Mouse (Mus musculus) liver, embryonic 13.5 days (tissue): ENCODE measurements around the gene Foxp4. TPM values are rescaled to one million over a fixed set of nuclear protein-coding genes. Genes with fewer than 3 reads are reported as not detected.

Experiments
- ATAC-seq: fragments of 200-750 bp; cut with Nextera tagmentation; 2 replicates; pipeline ENCODE4 v1.8.0; 2017; ENCODE audit warnings: low read depth, mild to moderate bottlenecking, moderate number of reproducible peaks, moderate library complexity
- DNase-seq: peaks from one replicate; pipeline ENCODE4 v3.0.0; 2022
- H3K27ac ChIP-seq: fragments of 300-500 bp; sonication (generic); 2 replicates; pipeline ENCODE4 v1.5.1; 2015; ENCODE audit warnings: moderate library complexity, mild to moderate bottlenecking, inconsistent platforms
- H3K27me3 ChIP-seq: fragments of 300-500 bp; sonication (generic); 2 replicates; pipeline ENCODE4 v1.6.1; 2015; ENCODE audit warnings: mild to moderate bottlenecking, inconsistent platforms
- H3K36me3 ChIP-seq: fragments of 300-500 bp; sonication (generic); 2 replicates; pipeline ENCODE4 v1.6.1; 2015; ENCODE audit warnings: mild to moderate bottlenecking, inconsistent platforms
- H3K4me1 ChIP-seq: fragments of 300-500 bp; sonication (generic); replicated peaks from 2 replicates; pipeline ENCODE4 v1.6.1; 2015; ENCODE audit warnings: inconsistent platforms
- H3K4me2 ChIP-seq: fragments of 300-500 bp; sonication (generic); 2 replicates; pipeline ENCODE4 v1.6.1; 2015; ENCODE audit warnings: inconsistent platforms, mild to moderate bottlenecking, moderate library complexity
- H3K4me3 ChIP-seq: fragments of 300-500 bp; sonication (generic); replicated peaks from 2 replicates; pipeline ENCODE4 v1.5.1; 2015; ENCODE audit warnings: mild to moderate bottlenecking, inconsistent platforms
- H3K9ac ChIP-seq: fragments of 300-500 bp; sonication (generic); 2 replicates; pipeline ENCODE4 v1.6.1; 2015; ENCODE audit warnings: mild to moderate bottlenecking, inconsistent platforms
- H3K9me3 ChIP-seq: fragments of 300-500 bp; sonication (generic); replicated peaks from 2 replicates; pipeline ENCODE4 v1.6.1; 2016; ENCODE audit warnings: inconsistent platforms
- WGBS: fragments of 180-500 bp; shearing (Covaris S2); methylation state at CpG from one replicate; pipeline ENCODE4 v1.1.7; 2015; ENCODE audit not compliant: insufficient replicate concordance; 5-methylcytosine and 5-hydroxymethylcytosine counted together
- polyA plus RNA-seq: library from polyadenylated mRNA; unstranded; fragments of >200 nt; fragmentation: Nextera tagmentation; extraction: Ambion mirVana; gene quantifications from 2 replicates; pipeline ENCODE4 v1.2.1, GENCODE M21; 2015

Foxp4 gene
- polyA plus RNA-seq, 1 experiment from 2014 or later: 3.9 TPM

DNA sequence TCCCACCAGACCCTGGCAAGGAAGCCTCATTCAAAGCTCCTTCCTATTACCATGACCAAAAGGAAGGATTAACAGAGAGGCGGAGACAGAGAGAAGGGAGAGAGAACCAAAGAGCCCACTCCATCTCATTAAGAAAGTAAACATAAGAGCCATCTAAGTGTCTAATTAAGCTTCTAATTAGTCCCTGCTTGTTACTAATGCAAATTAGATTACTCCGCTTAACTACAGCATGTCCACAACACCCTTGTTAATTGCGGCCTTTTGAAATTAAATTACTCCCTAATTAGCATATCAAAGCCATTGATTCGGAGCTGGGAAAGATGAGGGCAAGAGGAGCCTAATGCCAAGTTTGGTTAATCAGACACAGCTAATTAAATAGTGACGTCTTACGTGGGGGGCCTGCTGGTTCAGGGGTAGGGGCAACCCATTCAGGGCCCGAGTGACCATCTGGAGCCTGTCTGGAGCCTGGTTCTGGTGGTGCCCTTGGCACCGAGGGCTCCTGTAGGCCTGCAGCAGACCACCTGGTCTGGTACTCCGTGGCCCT lies 9.7 kb downstream of the Foxp4 start:
- no peaks in the 10 kb centered on the region; the same call in 1 of the 2 replicates for H3K36me3 ChIP-seq
- DNase-seq (no peak), ATAC-seq (no peak)
- no peak overlapping the region for H3K4me2 ChIP-seq
- H3K9me3 ChIP-seq: no peaks in the 10 kb centered on the region
- peaks cover 2% of the 10 kb centered on the region; the same call in 1 of the 2 replicates for H3K27me3 ChIP-seq
- 71% methylated on average over 9 of the region's 9 CpGs for WGBS
- H3K4me1 ChIP-seq: peaks cover 55% of the 10 kb centered on the region
- no peak overlapping the region for H3K9ac ChIP-seq
- H3K4me3 ChIP-seq: no peak overlapping the region
- no peak overlapping the region for H3K27ac ChIP-seq

DNA sequence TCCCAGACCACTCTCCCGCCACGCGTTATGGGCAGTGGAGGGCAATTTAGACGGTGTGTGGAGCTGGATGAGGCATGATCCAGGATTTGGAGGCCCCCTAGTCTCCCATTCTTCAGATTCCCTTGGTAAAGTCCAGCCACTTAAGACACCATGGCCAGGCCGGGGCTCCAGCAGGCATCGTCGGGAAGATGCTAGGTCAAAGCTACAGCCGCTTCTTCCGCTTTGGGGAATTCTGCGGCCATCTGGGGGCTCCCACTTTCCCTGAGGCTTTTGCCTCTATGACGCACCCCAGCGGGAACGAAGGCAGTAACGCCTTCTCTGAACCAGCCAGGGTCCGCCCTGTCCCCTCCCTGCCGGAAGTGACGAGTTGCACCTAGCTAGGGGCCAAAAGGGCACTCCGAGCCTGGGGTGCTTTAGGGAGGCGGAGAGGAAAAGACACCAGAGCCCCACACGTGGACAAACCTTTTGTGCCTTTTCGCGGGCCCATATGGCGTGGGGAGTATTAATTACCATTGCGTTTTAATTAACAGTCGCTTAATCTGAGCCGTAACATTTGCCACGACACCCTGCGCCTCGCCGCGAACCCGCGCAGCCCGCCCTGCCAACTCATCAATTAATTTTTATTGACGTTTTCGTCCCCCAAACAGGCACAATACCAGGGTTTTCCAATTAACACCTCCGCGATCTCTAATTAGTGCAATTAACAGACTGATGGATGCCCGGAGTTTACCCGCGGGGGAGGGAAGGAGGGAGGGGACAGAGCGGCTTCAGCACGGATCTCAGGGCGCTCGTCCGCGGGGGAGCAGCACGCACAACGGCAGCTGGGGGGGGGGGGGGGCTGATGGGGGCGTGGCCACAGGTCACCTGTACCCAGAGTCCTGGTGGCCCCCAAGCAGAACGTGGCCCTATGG lies 15.1 kb downstream of the Foxp4 start:
- peak overlapping the region; percentile 76 for H3K9ac ChIP-seq
- H3K9me3 ChIP-seq: no peaks in the 10 kb centered on the region
- peak overlapping the region; percentile 87 for H3K4me2 ChIP-seq
- H3K36me3 ChIP-seq: peaks cover 5% of the 10 kb centered on the region
- 6% methylated on average over 51 of the region's 51 CpGs for WGBS
- H3K4me1 ChIP-seq: peaks cover 54% of the 10 kb centered on the region
- peak overlapping the region; percentile 69 for H3K4me3 ChIP-seq
- ATAC-seq: peak; percentile 92
- peak; percentile 81 for DNase-seq
- peak overlapping the region; percentile 73 for H3K27ac ChIP-seq
- H3K27me3 ChIP-seq: no peaks in the 10 kb centered on the region

DNA sequence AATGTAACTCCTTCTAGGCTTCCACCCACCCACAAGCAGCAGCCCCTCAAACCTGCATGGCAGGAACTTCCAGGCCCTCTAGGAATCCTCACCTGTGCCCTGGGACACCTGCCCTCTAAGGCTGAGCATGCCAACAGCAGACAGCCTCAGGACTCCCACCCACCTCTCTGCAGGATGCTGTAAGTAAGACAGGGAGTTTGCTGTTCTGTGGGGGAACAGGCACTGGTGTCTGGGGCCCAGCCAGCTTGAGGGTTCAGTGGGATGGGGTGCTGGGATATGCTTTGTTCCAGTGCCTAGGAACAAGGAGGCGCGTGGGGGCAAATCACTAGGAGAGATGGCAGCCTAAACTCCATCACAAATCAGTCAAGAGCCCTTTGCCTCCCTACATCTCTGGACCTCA lies 16.4 kb downstream of the Foxp4 start:
- no peaks in the 10 kb centered on the region for H3K27me3 ChIP-seq
- peaks cover 14% of the 10 kb centered on the region for H3K36me3 ChIP-seq
- no peak overlapping the region for H3K9ac ChIP-seq
- no peak overlapping the region for H3K27ac ChIP-seq
- H3K9me3 ChIP-seq: no peaks in the 10 kb centered on the region
- DNase-seq (no peak), ATAC-seq (no peak)
- no peak overlapping the region for H3K4me2 ChIP-seq
- 79% methylated on average over 2 of the region's 2 CpGs for WGBS
- H3K4me1 ChIP-seq: peaks cover 48% of the 10 kb centered on the region
- no peak overlapping the region for H3K4me3 ChIP-seq

DNA sequence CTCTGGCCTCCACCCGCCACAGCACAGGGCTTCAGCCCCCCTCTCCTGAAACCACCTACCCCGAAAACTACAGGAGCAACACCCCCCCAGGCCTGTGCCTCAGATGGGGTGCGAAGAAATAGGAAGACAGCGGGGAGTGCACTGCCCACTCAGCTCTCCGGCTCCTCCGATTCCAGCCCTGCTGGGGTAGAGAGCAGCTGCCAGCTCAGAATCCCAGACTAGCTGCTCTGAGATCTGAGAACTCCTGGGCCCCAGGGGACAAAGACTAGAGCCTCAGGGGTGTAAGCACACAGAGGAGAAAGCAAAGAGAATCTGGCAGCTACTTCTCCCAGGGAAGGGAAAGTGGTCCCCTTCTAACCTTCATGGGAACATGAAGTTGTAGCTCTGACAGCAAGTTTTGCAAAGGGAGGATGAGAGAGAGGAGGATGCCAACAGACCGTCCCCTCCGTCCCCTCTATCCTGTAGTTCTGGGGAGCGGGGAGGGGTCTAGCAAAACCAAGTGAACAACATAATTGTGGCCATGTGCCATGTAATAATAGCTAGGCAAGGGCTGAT lies 17.0 kb downstream of the Foxp4 start:
- peaks cover 20% of the 10 kb centered on the region for H3K36me3 ChIP-seq
- H3K27ac ChIP-seq: no peak overlapping the region
- no peak for ATAC-seq
- H3K27me3 ChIP-seq: no peaks in the 10 kb centered on the region
- no peak for DNase-seq
- 78% methylated on average over 9 of the region's 9 CpGs for WGBS
- no peak overlapping the region for H3K4me3 ChIP-seq
- H3K9ac ChIP-seq: no peak overlapping the region
- H3K4me2 ChIP-seq: no peak overlapping the region
- no peaks in the 10 kb centered on the region for H3K9me3 ChIP-seq
- H3K4me1 ChIP-seq: peaks cover 48% of the 10 kb centered on the region

DNA sequence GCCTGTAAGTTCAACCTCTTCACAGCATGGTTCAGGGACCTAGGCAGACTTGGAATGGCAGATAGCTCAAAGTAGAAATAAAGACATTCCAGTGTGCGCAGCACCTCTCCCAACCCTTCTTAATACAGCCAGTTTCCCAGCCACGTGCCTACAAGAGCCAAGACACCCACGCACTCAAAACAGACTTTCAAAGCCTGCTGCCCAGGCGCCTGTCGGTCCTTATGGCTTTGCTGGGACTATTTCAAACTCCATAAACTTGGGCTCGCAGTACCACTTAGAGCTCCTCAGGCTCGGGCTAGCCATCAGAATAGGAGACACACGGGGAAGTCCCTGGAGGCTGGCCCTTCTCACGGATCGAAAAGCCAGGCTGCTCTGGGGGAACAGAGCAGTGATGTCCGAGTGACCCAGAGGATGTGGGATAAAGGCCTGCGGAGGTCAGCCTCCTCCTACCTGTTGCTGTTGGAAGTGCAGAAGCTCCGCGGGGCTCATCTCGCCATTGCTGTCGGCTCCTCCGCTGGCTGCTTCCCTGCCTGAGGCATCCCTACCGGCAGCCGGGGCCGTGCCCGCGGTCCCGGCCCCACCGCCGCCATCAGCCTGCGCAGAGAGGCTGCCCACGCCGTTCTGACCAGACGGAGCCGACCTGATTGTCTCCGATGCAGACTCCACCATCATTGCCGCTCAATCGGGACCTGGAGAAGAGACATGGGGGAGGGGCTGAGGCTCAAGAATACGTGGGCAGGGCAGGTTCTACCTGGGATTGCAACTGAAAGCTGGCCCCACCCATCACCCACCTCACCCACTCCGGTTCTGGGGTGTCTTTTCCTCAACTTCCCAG lies 20.4 kb downstream of the Foxp4 start:
- no peak overlapping the region for H3K27ac ChIP-seq
- WGBS: 65% methylated on average over 35 of the region's 35 CpGs
- peaks cover 35% of the 10 kb centered on the region for H3K4me1 ChIP-seq
- H3K9me3 ChIP-seq: no peaks in the 10 kb centered on the region
- H3K4me3 ChIP-seq: no peak overlapping the region
- peaks cover 27% of the 10 kb centered on the region for H3K36me3 ChIP-seq
- ATAC-seq (no peak), DNase-seq (no peak)
- H3K27me3 ChIP-seq: no peaks in the 10 kb centered on the region
- no peak overlapping the region for H3K9ac ChIP-seq
- H3K4me2 ChIP-seq: no peak overlapping the region

DNA sequence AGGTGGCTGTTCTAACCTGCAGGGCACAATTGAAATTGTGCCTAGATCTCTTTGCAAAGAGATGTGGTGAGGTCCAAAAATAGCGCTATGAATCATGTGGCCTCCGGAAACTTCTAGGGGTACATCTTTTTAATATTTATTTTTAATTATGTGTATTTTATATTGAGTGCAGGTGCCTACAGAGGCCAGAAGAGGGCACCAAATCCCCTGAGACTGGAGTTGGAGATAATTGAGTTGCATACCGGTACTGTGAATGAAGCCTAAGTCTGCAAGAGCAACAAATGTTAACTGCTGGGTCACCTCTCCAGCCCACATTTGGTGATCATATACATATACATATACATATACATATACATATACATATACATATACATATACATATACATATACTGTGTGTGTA lies 22.7 kb downstream of the Foxp4 start:
- no peaks in the 10 kb centered on the region for H3K27me3 ChIP-seq
- DNase-seq (no peak), ATAC-seq (no peak)
- no peak overlapping the region for H3K27ac ChIP-seq
- 53% methylated on average over 3 of the region's 3 CpGs for WGBS
- no peak overlapping the region for H3K4me3 ChIP-seq
- H3K9me3 ChIP-seq: no peaks in the 10 kb centered on the region
- no peak overlapping the region for H3K4me2 ChIP-seq
- H3K4me1 ChIP-seq: peaks cover 32% of the 10 kb centered on the region
- peaks cover 23% of the 10 kb centered on the region for H3K36me3 ChIP-seq
- no peak overlapping the region for H3K9ac ChIP-seq

DNA sequence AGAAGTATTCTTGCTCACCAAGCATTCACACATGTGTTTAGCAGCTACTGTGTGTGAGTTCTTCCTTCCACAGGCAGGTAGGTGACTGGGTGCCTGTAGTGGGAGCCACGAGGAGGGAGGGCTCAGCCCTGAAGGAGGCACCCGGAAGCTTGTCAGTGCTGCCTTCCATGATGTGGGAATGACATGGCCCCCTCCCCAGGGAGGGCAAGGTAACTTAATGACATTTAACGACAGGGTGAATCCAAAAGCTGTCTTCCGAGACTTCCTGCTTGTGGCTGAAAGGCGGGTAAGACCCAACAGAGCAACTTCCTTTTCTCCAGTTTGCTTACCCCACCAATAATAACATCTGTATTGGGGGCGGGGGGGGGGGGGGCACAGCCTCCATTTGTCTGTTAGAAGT lies 23.7 kb downstream of the Foxp4 start:
- peaks cover 23% of the 10 kb centered on the region for H3K36me3 ChIP-seq
- DNase-seq (no peak), ATAC-seq (no peak)
- no peaks in the 10 kb centered on the region for H3K9me3 ChIP-seq
- H3K27ac ChIP-seq: no peak overlapping the region
- peaks cover 30% of the 10 kb centered on the region for H3K4me1 ChIP-seq
- no peak overlapping the region for H3K4me3 ChIP-seq
- 31% methylated on average over 6 of the region's 6 CpGs for WGBS
- no peak overlapping the region for H3K4me2 ChIP-seq
- no peak overlapping the region for H3K9ac ChIP-seq
- no peaks in the 10 kb centered on the region for H3K27me3 ChIP-seq

DNA sequence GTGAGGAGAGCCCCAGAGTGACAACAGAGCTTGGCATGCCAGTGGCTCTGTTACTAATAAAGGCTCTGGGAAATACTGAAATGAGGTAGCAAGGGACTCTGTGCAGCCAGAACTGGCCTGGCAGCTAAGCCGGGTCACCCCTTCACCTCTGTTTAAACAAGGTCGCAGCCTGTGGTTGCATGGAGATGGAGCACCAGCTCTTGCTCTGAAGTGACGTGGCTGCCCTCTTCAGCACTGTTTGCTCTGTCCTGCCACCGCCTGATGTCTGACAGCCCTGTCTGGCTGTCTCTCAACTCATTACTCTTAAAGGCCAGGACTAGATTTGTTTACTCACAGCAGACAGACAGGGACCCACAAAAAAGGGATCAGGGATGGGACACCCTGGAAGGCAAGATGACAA lies 25.3 kb downstream of the Foxp4 start:
- no peak overlapping the region for H3K4me2 ChIP-seq
- peak overlapping the region; percentile 43; the same call in 1 of the 2 replicates for H3K27ac ChIP-seq
- no peaks in the 10 kb centered on the region for H3K9me3 ChIP-seq
- DNase-seq (no peak), ATAC-seq (peak; percentile 75)
- H3K9ac ChIP-seq: no peak overlapping the region
- peaks cover 24% of the 10 kb centered on the region for H3K36me3 ChIP-seq
- no peak overlapping the region for H3K4me3 ChIP-seq
- 56% methylated on average over 4 of the region's 4 CpGs for WGBS
- H3K27me3 ChIP-seq: no peaks in the 10 kb centered on the region
- peaks cover 30% of the 10 kb centered on the region for H3K4me1 ChIP-seq

DNA sequence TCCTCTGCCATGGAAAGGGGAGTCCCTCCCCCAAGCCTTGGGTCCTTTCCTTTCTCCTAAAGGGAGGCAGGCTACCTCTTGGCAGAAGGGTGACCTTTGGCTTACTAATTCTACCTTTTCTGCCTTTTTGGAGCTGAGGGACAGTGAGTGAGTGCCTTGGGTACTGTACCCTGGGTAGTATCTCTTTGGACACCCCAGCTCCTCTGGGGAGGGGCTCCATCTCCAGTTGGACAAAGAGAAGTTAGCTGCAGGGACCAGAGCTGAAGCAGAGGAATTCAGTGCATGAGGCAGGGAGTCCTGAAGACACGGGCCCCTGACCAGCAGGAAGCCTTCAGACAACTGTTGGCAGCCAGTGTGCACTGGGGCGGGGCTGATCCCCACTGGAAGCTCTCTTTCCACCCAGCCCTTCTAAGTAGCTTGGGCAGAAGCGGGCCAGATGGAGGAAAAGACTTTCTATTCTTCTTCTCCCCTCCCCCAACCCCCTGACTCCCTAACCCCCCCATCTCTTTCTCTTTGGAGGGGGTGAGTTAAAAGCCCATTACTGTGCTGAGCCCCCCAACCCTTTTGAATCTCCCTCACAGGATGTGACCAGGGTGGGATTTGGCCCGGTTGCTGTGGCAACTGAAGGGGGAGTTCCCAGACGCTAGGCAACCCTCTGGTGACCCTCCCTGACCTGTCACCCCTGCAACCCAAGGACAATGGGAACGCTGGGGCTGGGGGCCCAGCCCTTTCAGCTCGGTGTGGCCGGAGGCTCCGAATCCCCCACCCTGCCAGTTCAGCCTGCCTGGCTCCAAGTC lies 26.3 kb downstream of the Foxp4 start:
- Histone ChIP-seq H3K4me1 (peaks cover 30% of the 10 kb centered on the region), H3K4me3 (no peak overlapping the region), H3K36me3 (peaks cover 24% of the 10 kb centered on the region), H3K9ac (no peak overlapping the region), H3K27ac (peak overlapping the region; percentile 43; the same call in 1 of the 2 replicates), H3K4me2 (no peak overlapping the region), H3K27me3 (no peaks in the 10 kb centered on the region), H3K9me3 (no peaks in the 10 kb centered on the region)
- ATAC-seq (no peak), DNase-seq (no peak)
- WGBS: 34% methylated on average over 9 of the region's 9 CpGs

DNA sequence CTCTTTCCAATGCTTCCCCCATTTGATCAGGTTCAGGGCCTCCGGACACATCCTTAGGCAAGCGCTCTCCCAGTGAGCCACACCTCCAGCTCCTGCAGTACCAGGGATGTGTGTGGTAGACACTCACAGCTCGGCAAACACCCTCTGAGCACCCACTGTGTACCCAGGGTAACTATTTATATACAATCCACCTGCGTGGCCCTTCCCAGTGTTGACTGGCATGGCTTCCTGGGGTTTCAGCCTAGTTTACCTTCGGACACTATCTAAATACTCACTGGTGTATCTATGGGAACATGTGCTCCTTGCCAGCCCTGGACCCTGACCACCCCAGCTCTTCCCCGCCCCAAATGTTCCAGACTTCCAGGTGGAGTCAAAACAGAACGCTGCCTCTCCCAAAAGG lies 34.7 kb downstream of the Foxp4 start:
- Histone ChIP-seq H3K27ac (no peak overlapping the region), H3K4me1 (peaks cover 55% of the 10 kb centered on the region), H3K9me3 (no peaks in the 10 kb centered on the region), H3K36me3 (peaks cover 11% of the 10 kb centered on the region), H3K27me3 (no peaks in the 10 kb centered on the region), H3K4me3 (no peak overlapping the region), H3K4me2 (no peak overlapping the region), H3K9ac (no peak overlapping the region)
- no peak for DNase-seq
- 72% methylated on average over 7 of the region's 7 CpGs for WGBS
- no peak for ATAC-seq
